Mouse (Mus musculus) retina, embryonic 14.5 days (tissue): Measurements from ENCODE around the gene Riox2.

Experiments used
- DNase-seq: peaks from one replicate; pipeline ENCODE4 v3.0.0-alpha.2; 2015; ENCODE audit warnings: low spot score

Riox2 gene

DNA sequence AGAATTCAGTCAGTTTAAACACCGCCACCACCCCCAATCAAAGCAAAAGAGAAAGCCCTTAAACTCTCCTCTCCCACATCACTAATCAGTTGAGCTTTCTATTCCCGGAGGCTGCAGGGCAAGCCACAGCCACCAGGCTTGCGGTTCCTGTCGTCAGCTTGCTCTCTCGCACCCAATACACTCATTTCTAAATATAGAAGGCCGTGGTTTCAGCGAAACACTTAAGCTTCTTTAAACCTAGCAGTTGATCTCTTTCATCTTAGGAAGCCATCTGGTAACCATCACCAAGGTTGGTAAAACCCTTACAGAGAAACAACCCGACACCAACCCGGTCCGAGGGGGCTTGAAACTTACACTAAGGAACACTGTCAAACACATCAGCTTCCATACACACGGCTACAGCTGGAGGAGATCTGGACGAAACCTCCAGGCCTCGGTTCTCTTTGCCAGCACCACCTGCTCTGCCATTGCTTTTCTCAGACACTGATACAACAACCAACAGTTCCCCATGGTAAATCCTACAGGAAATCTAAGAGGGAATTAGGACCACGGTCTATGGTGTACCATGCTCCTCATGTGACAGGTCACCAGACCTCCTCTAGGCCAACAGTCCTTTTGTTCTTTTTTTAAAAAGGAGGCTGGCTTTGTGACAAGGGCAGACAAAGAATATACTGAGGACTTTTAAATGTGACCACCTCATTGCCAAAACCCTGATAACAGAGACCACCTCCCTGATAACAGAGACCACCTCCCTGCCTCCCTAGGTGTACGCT, 46.1 kb downstream of the Riox2 start:
- DNase-seq = no peak

- DNase-seq = no peak
Observed at GRCm38 (mm10) chr16:59521752-59522423, 50.3 kb downstream of the Riox2 start.

DNA sequence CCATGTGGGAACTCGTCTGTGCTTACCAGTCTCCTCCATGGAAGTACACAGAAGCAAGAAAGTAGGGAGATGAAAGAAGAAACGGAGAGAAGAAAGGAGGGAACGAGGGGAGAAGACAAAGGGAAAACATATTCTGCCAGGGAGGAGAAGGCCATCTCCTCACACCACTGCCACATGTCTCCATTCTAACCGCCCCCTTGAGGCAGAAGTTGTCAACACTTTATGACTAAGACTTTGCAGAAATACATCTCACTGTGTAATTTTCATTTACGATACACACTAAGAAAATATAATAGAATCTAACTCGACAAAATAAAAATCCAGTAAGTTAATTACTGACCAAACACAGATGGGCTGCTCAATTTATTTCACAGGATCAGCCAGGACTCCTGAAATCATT, 55.4 kb downstream of the Riox2 start:
- DNase-seq = no peak

GRCm38 (mm10) chr16:59529570-59529969, 58.0 kb downstream of the Riox2 start:
- no peak for DNase-seq

- DNase-seq = no peak
Observed at GRCm38 (mm10) chr16:59531243-59531642, 59.7 kb downstream of the Riox2 start.

DNA sequence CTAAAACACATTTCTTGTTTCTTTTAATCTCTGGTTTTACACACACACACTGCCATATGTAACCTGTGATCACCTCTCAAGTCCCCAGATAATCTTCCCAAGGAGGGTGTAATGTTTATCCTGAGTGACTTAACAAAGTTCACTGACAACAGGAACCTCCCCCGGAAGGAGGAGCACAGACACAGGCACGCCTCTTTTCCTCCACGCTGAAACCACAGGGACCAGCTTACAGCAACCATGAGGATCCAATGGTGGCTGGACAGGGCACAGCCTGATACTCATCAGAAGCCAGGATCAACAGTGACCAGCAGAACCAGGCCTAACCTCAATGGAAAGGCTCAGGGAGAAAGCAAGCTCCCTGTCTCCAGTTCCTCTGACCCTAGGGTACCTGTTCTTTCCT, 61.0 kb downstream of the Riox2 start:
- no peak for DNase-seq

GRCm38 (mm10) chr16:59534349-59534748, 62.8 kb downstream of the Riox2 start:
- DNase-seq = no peak

- DNase-seq = no peak
Observed at GRCm38 (mm10) chr16:59535673-59536072, 64.1 kb downstream of the Riox2 start.

- no peak for DNase-seq
Observed at GRCm38 (mm10) chr16:59540944-59541343, 69.4 kb downstream of the Riox2 start.

DNA sequence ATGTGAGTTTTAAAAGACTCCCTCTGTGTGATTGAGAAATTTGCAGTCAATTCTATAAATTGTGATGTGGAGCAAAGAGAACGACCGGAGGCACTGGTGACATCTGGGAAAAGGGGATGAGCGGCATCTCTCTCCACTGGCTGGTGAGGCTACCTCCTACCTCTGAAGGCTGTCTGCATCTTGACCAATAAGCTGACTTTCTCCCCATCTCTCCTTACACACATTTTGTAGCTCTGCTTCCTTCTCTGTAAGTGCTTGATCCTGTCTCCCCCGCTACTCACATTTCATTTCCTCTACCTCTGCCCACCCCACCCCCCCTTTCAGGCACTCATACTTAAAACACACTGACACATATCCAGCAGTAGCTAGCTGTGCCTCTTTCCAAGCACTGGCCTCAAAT, 69.8 kb downstream of the Riox2 start:
- DNase-seq = no peak
